In the genomic region with DNA sequence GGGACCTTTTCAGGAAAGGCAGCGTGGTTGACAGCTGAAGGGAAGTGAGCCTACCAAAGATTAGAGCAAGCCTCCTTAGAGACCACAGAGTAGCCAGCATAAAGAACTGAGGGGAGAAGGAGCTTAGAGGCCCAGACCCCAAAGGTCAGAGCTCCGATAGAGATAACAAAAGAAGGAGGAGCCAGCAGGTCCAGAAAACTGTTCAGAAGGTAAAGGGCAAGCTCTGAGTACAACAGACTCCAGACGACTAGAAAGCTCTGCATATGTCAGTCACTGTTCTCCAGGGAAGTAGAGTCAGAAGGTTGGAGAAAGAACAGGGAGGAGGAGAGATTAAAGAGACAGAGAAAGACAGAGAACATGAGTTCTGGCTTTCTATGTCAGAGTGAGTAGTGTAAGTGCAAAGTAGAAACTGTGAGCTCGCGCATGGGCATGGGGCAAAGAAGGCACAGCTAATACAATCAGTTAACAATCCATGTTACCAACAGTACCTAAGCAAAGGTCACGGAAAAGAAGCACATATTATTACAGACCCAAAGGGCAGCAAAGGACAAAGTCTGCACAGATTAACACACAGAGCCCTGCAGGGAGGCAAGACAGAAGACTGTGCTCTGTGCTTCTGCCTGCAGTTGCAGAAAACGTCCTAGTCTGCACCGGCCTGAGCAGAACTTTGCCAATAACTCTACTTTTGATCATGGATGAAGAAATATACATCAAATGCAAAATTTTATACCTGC, we compare ENCODE assay signal across 20 mouse cellular contexts.
DNase-seq lines count a peak whose midpoint lies in the region; ATAC-seq and TF ChIP-seq lines count a peak whose summit lies in the region.
"Had no signal": no experiment of that assay in that cellular context is flagged by ENCODE, and none has a peak within 500 bp of the region (broad histone marks: within the 10 kb centered on the region; RNA-seq: fewer than 3 reads in every experiment).

No protein-coding gene starts in this region.

- peaks cover 18% of the 10 kb centered on the region for H3K4me1 ChIP-seq in hindbrain, embryonic 13.5 days (replicated peaks)
- H3K4me1 ChIP-seq in hindbrain, embryonic 10.5 days (replicated peaks) = peaks cover 6% of the 10 kb centered on the region
- peaks cover 22% of the 10 kb centered on the region for H3K4me1 ChIP-seq in midbrain, embryonic 10.5 days
- peaks cover 11% of the 10 kb centered on the region; the same call in 1 of the 2 replicates for H3K4me1 ChIP-seq in midbrain, embryonic 13.5 days (replicated peaks)
- peaks cover 14% of the 10 kb centered on the region for H3K4me1 ChIP-seq in forebrain, embryonic 15.5 days
- peaks cover 16% of the 10 kb centered on the region for H3K4me1 ChIP-seq in small intestine, adult 2 months (ENCODE audit: control insufficient read depth, insufficient read depth, insufficient read length, low read length)
- H3K4me1 ChIP-seq: limb, embryonic 13.5 days had no signal

- no peak overlapping the region for H3K4me3 ChIP-seq in hindbrain, embryonic 13.5 days
- H3K4me3 ChIP-seq in hindbrain, embryonic 10.5 days = no peak overlapping the region
- no peak overlapping the region for H3K4me3 ChIP-seq in midbrain, embryonic 10.5 days
- no peak overlapping the region for H3K4me3 ChIP-seq in midbrain, embryonic 13.5 days (replicated peaks)
- H3K4me3 ChIP-seq in forebrain, embryonic 15.5 days = no peak overlapping the region
- H3K4me3 ChIP-seq in small intestine, adult 2 months (ENCODE audit: low read depth, low read length) = no peak overlapping the region
- H3K4me3 ChIP-seq: embryonic facial prominence, embryonic 10.5 days; limb, embryonic 13.5 days had no signal

- H3K27ac ChIP-seq in hindbrain, embryonic 13.5 days = peak overlapping the region; percentile 55; the same call in 1 of the 2 replicates
- no peak overlapping the region for H3K27ac ChIP-seq in hindbrain, embryonic 10.5 days
- H3K27ac ChIP-seq in midbrain, embryonic 10.5 days (replicated peaks) = peak overlapping the region; percentile 17; the same call in 1 of the 2 replicates
- H3K27ac ChIP-seq in midbrain, embryonic 13.5 days = no peak overlapping the region
- H3K27ac ChIP-seq in forebrain, embryonic 15.5 days (replicated peaks) = peak overlapping the region; percentile 68
- H3K27ac ChIP-seq in small intestine, adult 2 months (ENCODE audit: insufficient read depth, low read depth, low read length) = peak overlapping the region; percentile 85
- H3K27ac ChIP-seq: embryonic facial prominence, embryonic 10.5 days; limb, embryonic 13.5 days; liver, embryonic 14.5 days; stomach, postnatal 0 days had no signal

- H3K4me2 ChIP-seq in hindbrain, embryonic 13.5 days = no peak overlapping the region
- no peak overlapping the region for H3K4me2 ChIP-seq in midbrain, embryonic 13.5 days (replicated peaks)
- H3K4me2 ChIP-seq in forebrain, embryonic 15.5 days (replicated peaks) = no peak overlapping the region
- H3K4me2 ChIP-seq: limb, embryonic 13.5 days; lung, embryonic 14.5 days had no signal

- H3K9me3 ChIP-seq in hindbrain, embryonic 13.5 days = no peaks in the 10 kb centered on the region
- no peaks in the 10 kb centered on the region for H3K9me3 ChIP-seq in hindbrain, embryonic 10.5 days
- H3K9me3 ChIP-seq in midbrain, embryonic 10.5 days (replicated peaks) = no peaks in the 10 kb centered on the region
- no peaks in the 10 kb centered on the region for H3K9me3 ChIP-seq in midbrain, embryonic 13.5 days
- no peaks in the 10 kb centered on the region for H3K9me3 ChIP-seq in forebrain, embryonic 15.5 days
- H3K9me3 ChIP-seq: embryonic facial prominence, embryonic 10.5 days; limb, embryonic 13.5 days had no signal

- WGBS in hindbrain, embryonic 13.5 days = 57% methylated on average over 8 of the region's 8 CpGs
- 50% methylated on average over 8 of the region's 8 CpGs for WGBS in hindbrain, embryonic 10.5 days
- WGBS in midbrain, embryonic 10.5 days = 47% methylated on average over 8 of the region's 8 CpGs
- WGBS in midbrain, embryonic 13.5 days = 40% methylated on average over 8 of the region's 8 CpGs
- WGBS in forebrain, embryonic 15.5 days = 50% methylated on average over 8 of the region's 8 CpGs
- WGBS in small intestine, adult 2 months = 30% methylated on average over 8 of the region's 8 CpGs

- H3K9ac ChIP-seq in hindbrain, embryonic 13.5 days = no peak overlapping the region
- no peak overlapping the region for H3K9ac ChIP-seq in midbrain, embryonic 13.5 days (replicated peaks)
- H3K9ac ChIP-seq in forebrain, embryonic 15.5 days (replicated peaks) = no peak overlapping the region
- H3K9ac ChIP-seq: limb, embryonic 13.5 days; liver, embryonic 14.5 days; lung, embryonic 14.5 days had no signal

- H3K36me3 ChIP-seq in hindbrain, embryonic 13.5 days = no peaks in the 10 kb centered on the region
- H3K36me3 ChIP-seq in hindbrain, embryonic 10.5 days = no peaks in the 10 kb centered on the region
- no peaks in the 10 kb centered on the region for H3K36me3 ChIP-seq in midbrain, embryonic 10.5 days
- H3K36me3 ChIP-seq in midbrain, embryonic 13.5 days = no peaks in the 10 kb centered on the region
- no peaks in the 10 kb centered on the region for H3K36me3 ChIP-seq in forebrain, embryonic 15.5 days
- H3K36me3 ChIP-seq in small intestine, adult 2 months (ENCODE audit: control insufficient read depth, insufficient read depth, low read length) = no peaks in the 10 kb centered on the region
- H3K36me3 ChIP-seq: embryonic facial prominence, embryonic 10.5 days; limb, embryonic 13.5 days had no signal

- TF ChIP-seq POLR2A in small intestine, adult 2 months (IDR thresholded peaks at IDR 0.05; ENCODE audit: low read depth, low read length) = no peak

- ATAC-seq in hindbrain, embryonic 13.5 days (ENCODE audit: low FRiP score) = no peak
- no peak for ATAC-seq in midbrain, embryonic 13.5 days
- no peak for ATAC-seq in forebrain, embryonic 15.5 days (replicated peaks)
- ATAC-seq: CD4-positive, CD25-positive, alpha-beta regulatory T cell, adult 4 months had no signal

- no peak for TF ChIP-seq CTCF in small intestine, adult 2 months (IDR thresholded peaks at IDR 0.05; ENCODE audit: extremely low read depth, insufficient read length, insufficient replicate concordance, low read depth, low read length)

- no peak for DNase-seq in hindbrain, embryonic 10.5 days (ENCODE audit: low spot score)
- no peak for DNase-seq in midbrain, embryonic 10.5 days (ENCODE audit: low spot score)
- DNase-seq in c-Kit-positive CD71-positive TER-119-positive erythroid progenitor cells, embryonic 14.5 days (ENCODE audit: low spot score) = no peak
- DNase-seq: adrenal gland, postnatal 25 days; cerebellum, adult 9-10 months; gastrocnemius, postnatal 25 days; heart, adult 18-20 months; heart, postnatal 36 days; kidney, postnatal 36 days; lung, embryonic 14.5 days; thymus, adult 2 months had no signal

- no peaks in the 10 kb centered on the region for H3K27me3 ChIP-seq in hindbrain, embryonic 13.5 days
- H3K27me3 ChIP-seq in hindbrain, embryonic 10.5 days (ENCODE audit: insufficient read depth, poor library complexity, severe bottlenecking) = no peaks in the 10 kb centered on the region
- peaks cover 17% of the 10 kb centered on the region for H3K27me3 ChIP-seq in midbrain, embryonic 10.5 days (ENCODE audit: low read depth, poor library complexity, severe bottlenecking)
- no peaks in the 10 kb centered on the region for H3K27me3 ChIP-seq in midbrain, embryonic 13.5 days
- H3K27me3 ChIP-seq in forebrain, embryonic 15.5 days = no peaks in the 10 kb centered on the region
- H3K27me3 ChIP-seq in small intestine, adult 2 months (ENCODE audit: control insufficient read depth, insufficient read depth, low read length) = no peaks in the 10 kb centered on the region
- H3K27me3 ChIP-seq: limb, embryonic 13.5 days had no signal

Comparison
In these comparisons a context has a peak if more than half of its experiments do, and no peak if none do; other contexts are left out.
1. H3K27ac ChIP-seq: peak in hindbrain, embryonic 13.5 days (single experiment), midbrain, embryonic 10.5 days (single experiment), forebrain, embryonic 15.5 days (single experiment) and small intestine, adult 2 months (single experiment); none in hindbrain, embryonic 10.5 days (single experiment) and midbrain, embryonic 13.5 days (single experiment).